Mouse (Mus musculus) bone marrow macrophage, adult 2 months (primary cell): ENCODE measurements at regions not wholly inside any gene's neighbourhood (a gene's known extent, or its start where the extent isn't known, plus 50 kb on each side); places are given as distances from the start of the nearest gene placed in this dataset.

Experiments used
- CTCF ChIP-seq: IDR thresholded peaks from 2 replicates; pipeline ENCODE4 v1.5.1; 2012; ENCODE audit warnings: low read depth, mild to moderate bottlenecking, low read length, moderate library complexity
- POLR2A ChIP-seq: IDR thresholded peaks from 2 replicates; pipeline ENCODE4 v1.6.1; 2012; ENCODE audit warnings: mild to moderate bottlenecking, low read depth, low read length, borderline replicate concordance

DNA sequence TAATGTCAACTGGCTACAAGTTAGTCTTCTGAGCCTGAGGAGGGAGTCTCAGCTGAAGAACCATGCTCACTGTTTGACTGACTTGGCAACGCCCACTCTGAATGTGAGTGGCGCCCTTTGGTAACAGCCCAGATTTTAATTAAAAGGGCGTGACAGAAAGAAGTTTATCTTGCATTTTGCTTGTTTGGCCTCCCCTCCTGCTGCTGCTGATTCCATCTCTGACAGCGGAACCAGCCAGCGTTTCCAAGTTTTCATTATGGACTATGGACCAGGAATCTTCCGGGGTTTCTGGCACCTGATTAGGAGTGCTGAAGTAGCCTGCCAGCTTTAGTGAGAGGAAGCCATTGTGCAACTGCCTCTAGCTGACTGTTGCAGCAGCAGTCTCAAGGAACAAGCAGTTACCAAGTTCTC, 66.7 kb downstream of the Arrdc4 start:
- TF ChIP-seq CTCF = no peak
- TF ChIP-seq POLR2A = no peak
